Mouse (Mus musculus): ENCODE measurements around the gene Exph5. TPM values are rescaled to one million over a fixed set of nuclear protein-coding genes. Genes with fewer than 3 reads are reported as not detected.

Exph5 gene
- polyA plus RNA-seq, 1 experiment from 2014 or later = 0.98 TPM

GRCm38 (mm10) chr9:53268731-53269465 lies 32.6 kb upstream of the Exph5 start:
- Histone ChIP-seq H3K4me2 (ENCODE audit: low read depth, low read length) (no peak overlapping the region), H3K27me3 (ENCODE audit: control insufficient read depth, insufficient read depth, low read length) (no peaks in the 10 kb centered on the region), H3K27ac (replicated peaks; ENCODE audit: low read depth, low read length) (no peak overlapping the region), H3K4me1 (ENCODE audit: control insufficient read depth, insufficient read depth, low read length) (no peaks in the 10 kb centered on the region), H3K36me3 (replicated peaks; ENCODE audit: control insufficient read depth, insufficient read depth, low read depth, low read length) (no peaks in the 10 kb centered on the region), H3K9ac (replicated peaks; ENCODE audit: low read length) (no peak overlapping the region), H3K4me3 (ENCODE audit: low read depth, low read length) (no peak overlapping the region), H3K9me3 (replicated peaks; ENCODE audit: control insufficient read depth, low read length) (no peaks in the 10 kb centered on the region)
- ATAC-seq (replicated peaks; ENCODE audit: insufficient number of reproducible peaks, low FRiP score, low TSS enrichment, low read depth) = no peak
- DNase-seq (ENCODE audit: low spot score) = peak; percentile 51
- 80% methylated on average over 5 of the region's 5 CpGs for WGBS

GRCm38 (mm10) chr9:53269466-53269755 lies 32.1 kb upstream of the Exph5 start:
- no peak overlapping the region for H3K27ac ChIP-seq (replicated peaks; ENCODE audit: low read depth, low read length)
- no peak overlapping the region for H3K4me2 ChIP-seq (ENCODE audit: low read depth, low read length)
- no peaks in the 10 kb centered on the region for H3K9me3 ChIP-seq (replicated peaks; ENCODE audit: control insufficient read depth, low read length)
- no peak overlapping the region for H3K4me3 ChIP-seq (ENCODE audit: low read depth, low read length)
- no peaks in the 10 kb centered on the region for H3K36me3 ChIP-seq (replicated peaks; ENCODE audit: control insufficient read depth, insufficient read depth, low read depth, low read length)
- H3K4me1 ChIP-seq (ENCODE audit: control insufficient read depth, insufficient read depth, low read length) = no peaks in the 10 kb centered on the region
- ATAC-seq (replicated peaks; ENCODE audit: insufficient number of reproducible peaks, low FRiP score, low TSS enrichment, low read depth) (no peak), DNase-seq (ENCODE audit: low spot score) (no peak)
- no peak overlapping the region for H3K9ac ChIP-seq (replicated peaks; ENCODE audit: low read length)
- 94% methylated on average over 5 of the region's 5 CpGs for WGBS
- no peaks in the 10 kb centered on the region for H3K27me3 ChIP-seq (ENCODE audit: control insufficient read depth, insufficient read depth, low read length)

- Histone ChIP-seq H3K36me3 (replicated peaks; ENCODE audit: control insufficient read depth, insufficient read depth, low read depth, low read length) (no peaks in the 10 kb centered on the region), H3K27ac (replicated peaks; ENCODE audit: low read depth, low read length) (no peak overlapping the region), H3K9ac (replicated peaks; ENCODE audit: low read length) (no peak overlapping the region), H3K4me2 (ENCODE audit: low read depth, low read length) (no peak overlapping the region), H3K4me1 (ENCODE audit: control insufficient read depth, insufficient read depth, low read length) (no peaks in the 10 kb centered on the region), H3K4me3 (ENCODE audit: low read depth, low read length) (no peak overlapping the region), H3K27me3 (ENCODE audit: control insufficient read depth, insufficient read depth, low read length) (no peaks in the 10 kb centered on the region), H3K9me3 (replicated peaks; ENCODE audit: control insufficient read depth, low read length) (no peaks in the 10 kb centered on the region)
- no peak for ATAC-seq (replicated peaks; ENCODE audit: insufficient number of reproducible peaks, low FRiP score, low TSS enrichment, low read depth)
- WGBS = 81% methylated on average over 5 of the region's 5 CpGs
- DNase-seq (ENCODE audit: low spot score) = no peak
Observed at GRCm38 (mm10) chr9:53271281-53272022, 30.0 kb upstream of the Exph5 start.

GRCm38 (mm10) chr9:53272207-53272606 lies 29.3 kb upstream of the Exph5 start:
- H3K4me2 ChIP-seq (ENCODE audit: low read depth, low read length) = no peak overlapping the region
- H3K9ac ChIP-seq (replicated peaks; ENCODE audit: low read length) = no peak overlapping the region
- H3K36me3 ChIP-seq (replicated peaks; ENCODE audit: control insufficient read depth, insufficient read depth, low read depth, low read length) = no peaks in the 10 kb centered on the region
- ATAC-seq (replicated peaks; ENCODE audit: insufficient number of reproducible peaks, low FRiP score, low TSS enrichment, low read depth) (no peak), DNase-seq (ENCODE audit: low spot score) (no peak)
- WGBS = 69% methylated on average over 5 of the region's 5 CpGs
- H3K27me3 ChIP-seq (ENCODE audit: control insufficient read depth, insufficient read depth, low read length) = no peaks in the 10 kb centered on the region
- no peaks in the 10 kb centered on the region for H3K4me1 ChIP-seq (ENCODE audit: control insufficient read depth, insufficient read depth, low read length)
- no peak overlapping the region for H3K27ac ChIP-seq (replicated peaks; ENCODE audit: low read depth, low read length)
- H3K9me3 ChIP-seq (replicated peaks; ENCODE audit: control insufficient read depth, low read length) = no peaks in the 10 kb centered on the region
- H3K4me3 ChIP-seq (ENCODE audit: low read depth, low read length) = no peak overlapping the region

GRCm38 (mm10) chr9:53272714-53273113 lies 28.8 kb upstream of the Exph5 start:
- WGBS = 88% methylated on average over 4 of the region's 4 CpGs
- Histone ChIP-seq H3K27me3 (ENCODE audit: control insufficient read depth, insufficient read depth, low read length) (no peaks in the 10 kb centered on the region), H3K9ac (replicated peaks; ENCODE audit: low read length) (no peak overlapping the region), H3K9me3 (replicated peaks; ENCODE audit: control insufficient read depth, low read length) (no peaks in the 10 kb centered on the region), H3K27ac (replicated peaks; ENCODE audit: low read depth, low read length) (no peak overlapping the region), H3K4me3 (ENCODE audit: low read depth, low read length) (no peak overlapping the region), H3K36me3 (replicated peaks; ENCODE audit: control insufficient read depth, insufficient read depth, low read depth, low read length) (no peaks in the 10 kb centered on the region), H3K4me2 (ENCODE audit: low read depth, low read length) (no peak overlapping the region), H3K4me1 (ENCODE audit: control insufficient read depth, insufficient read depth, low read length) (no peaks in the 10 kb centered on the region)
- no peak for ATAC-seq (replicated peaks; ENCODE audit: insufficient number of reproducible peaks, low FRiP score, low TSS enrichment, low read depth)
- DNase-seq (ENCODE audit: low spot score) = no peak

- 85% methylated on average over 1 of the region's 1 CpGs for WGBS
- no peaks in the 10 kb centered on the region for H3K27me3 ChIP-seq (ENCODE audit: control insufficient read depth, insufficient read depth, low read length)
- no peak overlapping the region for H3K27ac ChIP-seq (replicated peaks; ENCODE audit: low read depth, low read length)
- H3K4me3 ChIP-seq (ENCODE audit: low read depth, low read length) = no peak overlapping the region
- no peak overlapping the region for H3K9ac ChIP-seq (replicated peaks; ENCODE audit: low read length)
- no peak for DNase-seq (ENCODE audit: low spot score)
- no peaks in the 10 kb centered on the region for H3K36me3 ChIP-seq (replicated peaks; ENCODE audit: control insufficient read depth, insufficient read depth, low read depth, low read length)
- no peak for ATAC-seq (replicated peaks; ENCODE audit: insufficient number of reproducible peaks, low FRiP score, low TSS enrichment, low read depth)
- no peak overlapping the region for H3K4me2 ChIP-seq (ENCODE audit: low read depth, low read length)
- no peaks in the 10 kb centered on the region for H3K9me3 ChIP-seq (replicated peaks; ENCODE audit: control insufficient read depth, low read length)
- no peaks in the 10 kb centered on the region for H3K4me1 ChIP-seq (ENCODE audit: control insufficient read depth, insufficient read depth, low read length)
Observed at GRCm38 (mm10) chr9:53276381-53276780, 25.1 kb upstream of the Exph5 start.

GRCm38 (mm10) chr9:53278997-53279396 lies 22.5 kb upstream of the Exph5 start:
- DNase-seq (ENCODE audit: low spot score) (no peak), ATAC-seq (replicated peaks; ENCODE audit: insufficient number of reproducible peaks, low FRiP score, low TSS enrichment, low read depth) (no peak)
- H3K4me3 ChIP-seq (ENCODE audit: low read depth, low read length) = no peak overlapping the region
- WGBS = 94% methylated on average over 2 of the region's 2 CpGs
- no peak overlapping the region for H3K4me2 ChIP-seq (ENCODE audit: low read depth, low read length)
- H3K4me1 ChIP-seq (ENCODE audit: control insufficient read depth, insufficient read depth, low read length) = no peaks in the 10 kb centered on the region
- H3K27me3 ChIP-seq (ENCODE audit: control insufficient read depth, insufficient read depth, low read length) = no peaks in the 10 kb centered on the region
- no peak overlapping the region for H3K9ac ChIP-seq (replicated peaks; ENCODE audit: low read length)
- no peaks in the 10 kb centered on the region for H3K9me3 ChIP-seq (replicated peaks; ENCODE audit: control insufficient read depth, low read length)
- H3K27ac ChIP-seq (replicated peaks; ENCODE audit: low read depth, low read length) = no peak overlapping the region
- H3K36me3 ChIP-seq (replicated peaks; ENCODE audit: control insufficient read depth, insufficient read depth, low read depth, low read length) = no peaks in the 10 kb centered on the region

- no peak for DNase-seq (ENCODE audit: low spot score)
- Histone ChIP-seq H3K36me3 (replicated peaks; ENCODE audit: control insufficient read depth, insufficient read depth, low read depth, low read length) (no peaks in the 10 kb centered on the region), H3K9me3 (replicated peaks; ENCODE audit: control insufficient read depth, low read length) (no peaks in the 10 kb centered on the region), H3K4me2 (ENCODE audit: low read depth, low read length) (no peak overlapping the region), H3K4me1 (ENCODE audit: control insufficient read depth, insufficient read depth, low read length) (no peaks in the 10 kb centered on the region), H3K4me3 (ENCODE audit: low read depth, low read length) (no peak overlapping the region), H3K27ac (replicated peaks; ENCODE audit: low read depth, low read length) (no peak overlapping the region), H3K27me3 (ENCODE audit: control insufficient read depth, insufficient read depth, low read length) (no peaks in the 10 kb centered on the region), H3K9ac (replicated peaks; ENCODE audit: low read length) (no peak overlapping the region)
- no peak for ATAC-seq (replicated peaks; ENCODE audit: insufficient number of reproducible peaks, low FRiP score, low TSS enrichment, low read depth)
- WGBS = 78% methylated on average over 6 of the region's 6 CpGs
Observed at GRCm38 (mm10) chr9:53286793-53287192, 14.7 kb upstream of the Exph5 start.
